In the genomic region with DNA sequence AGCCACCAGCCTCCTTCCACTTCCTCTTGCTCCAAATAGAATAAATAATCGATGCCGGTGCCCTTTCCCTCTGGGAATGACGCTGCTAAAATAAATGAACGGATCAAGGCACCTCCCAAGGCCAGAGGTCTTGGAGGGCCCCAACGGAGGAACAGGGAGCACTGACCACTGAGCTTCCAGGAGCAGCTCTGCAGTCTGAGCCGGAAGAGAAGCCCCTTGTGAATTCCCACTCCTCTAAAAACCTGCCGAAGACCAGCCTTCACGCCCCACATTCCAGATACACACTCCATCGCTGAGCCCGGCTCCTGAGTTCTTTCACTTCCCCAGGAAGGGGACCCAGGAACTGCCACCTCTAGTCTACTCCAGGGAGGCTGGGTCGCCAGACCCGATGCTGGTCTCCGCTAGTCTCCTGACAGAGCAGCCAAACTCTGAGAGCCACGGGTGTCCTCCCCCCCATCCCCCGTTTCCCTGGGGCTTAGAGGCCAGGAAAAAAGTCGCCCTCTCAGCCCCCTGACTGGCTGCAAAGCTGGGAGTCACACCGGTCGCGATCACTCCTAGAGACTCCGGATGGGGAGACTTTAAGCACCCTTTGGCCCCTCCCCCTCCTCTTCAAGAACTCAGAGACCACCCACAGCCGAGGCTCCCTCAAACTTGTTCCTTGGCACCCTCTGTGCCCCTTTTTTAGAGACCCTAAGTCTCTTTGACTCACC, we compare ENCODE assay signal across 8 mouse cellular contexts. TPM values are rescaled to one million over a fixed set of nuclear protein-coding genes. Genes with fewer than 3 reads are reported as not detected.
A peak's percentile ranks its signal among the peaks of the same experiment; 100 is the strongest.
DNase-seq lines count a peak whose midpoint lies in the region; ATAC-seq lines count a peak whose summit lies in the region.

No protein-coding gene starts in this region.

- peak overlapping the region; percentile 88 for H3K9ac ChIP-seq in limb, embryonic 13.5 days
- peak overlapping the region; percentile 84 for H3K9ac ChIP-seq in midbrain, embryonic 13.5 days (replicated peaks)

- peaks cover 11% of the 10 kb centered on the region for H3K9me3 ChIP-seq in limb, embryonic 13.5 days
- H3K9me3 ChIP-seq in midbrain, embryonic 13.5 days, result peaks cover 5% of the 10 kb centered on the region; the same call in 1 of the 2 replicates

- intact Hi-C loops in heart, postnatal 10 days (cut with DNase I), result no loop called here

- H3K27me3 ChIP-seq in limb, embryonic 13.5 days, result no peaks in the 10 kb centered on the region
- H3K27me3 ChIP-seq in midbrain, embryonic 13.5 days, result no peaks in the 10 kb centered on the region

- WGBS in limb, embryonic 13.5 days, result under 1% methylated on average over 21 of the region's 21 CpGs
- WGBS in midbrain, embryonic 13.5 days, result under 1% methylated on average over 21 of the region's 21 CpGs

- H3K4me3 ChIP-seq in limb, embryonic 13.5 days, result peak overlapping the region; percentile 79
- peak overlapping the region; percentile 72 for H3K4me3 ChIP-seq in midbrain, embryonic 13.5 days (replicated peaks)

- peak overlapping the region; percentile 94 for H3K27ac ChIP-seq in limb, embryonic 13.5 days
- peak overlapping the region; percentile 89 for H3K27ac ChIP-seq in midbrain, embryonic 13.5 days

- H3K4me2 ChIP-seq in limb, embryonic 13.5 days (replicated peaks), result peak overlapping the region; percentile 95
- H3K4me2 ChIP-seq in midbrain, embryonic 13.5 days (replicated peaks), result peak overlapping the region; percentile 78

- peak; percentile 37 for DNase-seq in 3T3-L1 (ENCODE audit: low read depth, low spot score)
- peak; percentile 73 for DNase-seq in ES-CJ7 (ENCODE audit: low read depth, low spot score)
- DNase-seq in embryo, embryonic 10.5 days (ENCODE audit: low spot score), result peak; percentile 84
- DNase-seq in heart, postnatal 10 days, result peak; percentile 47 to 61
- peak; percentile 46 for DNase-seq in yolk sac, embryonic 10.5 days (ENCODE audit: low spot score)
- no peak for DNase-seq in frontal cortex, postnatal 25 days (ENCODE audit: low spot score in 2 of 2)

- peaks cover 22% of the 10 kb centered on the region for H3K36me3 ChIP-seq in limb, embryonic 13.5 days
- peaks cover 23% of the 10 kb centered on the region for H3K36me3 ChIP-seq in midbrain, embryonic 13.5 days

- peak; percentile 34; the same call in 1 of the 2 replicates for ATAC-seq in limb, embryonic 13.5 days (ENCODE audit: low FRiP score, low read depth)
- peak; percentile 48 for ATAC-seq in midbrain, embryonic 13.5 days

- H3K4me1 ChIP-seq in limb, embryonic 13.5 days, result peaks cover 23% of the 10 kb centered on the region
- peaks cover 27% of the 10 kb centered on the region for H3K4me1 ChIP-seq in midbrain, embryonic 13.5 days (replicated peaks)

RNA-seq across cellular contexts. Expression of gene Gtf2ird1, which starts 1.2 kb away (rescaled TPM):
- total RNA-seq in heart, postnatal 10 days (2021), result 10 to 100 TPM; 43.3 to 45.5 TPM
- 137 and 141 TPM in 2 replicates for polyA plus RNA-seq in limb, embryonic 13.5 days (2015; fragmentation: Nextera tagmentation; extraction: Ambion mirVana)
- polyA plus RNA-seq in midbrain, embryonic 13.5 days (2015; fragmentation: Nextera tagmentation; extraction: Ambion mirVana), result 89.6 and 96.6 TPM in 2 replicates

Comparison
In these comparisons a context has a peak if more than half of its experiments do, and no peak if none do; other contexts are left out.
1. DNase-seq: peak in 3T3-L1 (single experiment), ES-CJ7 (single experiment), embryo, embryonic 10.5 days (single experiment), heart, postnatal 10 days (2 of 2) and yolk sac, embryonic 10.5 days (single experiment); none in frontal cortex, postnatal 25 days (0 of 2).